Comparison of ENCODE assay signal across 8 mouse cellular contexts in the genomic region with DNA sequence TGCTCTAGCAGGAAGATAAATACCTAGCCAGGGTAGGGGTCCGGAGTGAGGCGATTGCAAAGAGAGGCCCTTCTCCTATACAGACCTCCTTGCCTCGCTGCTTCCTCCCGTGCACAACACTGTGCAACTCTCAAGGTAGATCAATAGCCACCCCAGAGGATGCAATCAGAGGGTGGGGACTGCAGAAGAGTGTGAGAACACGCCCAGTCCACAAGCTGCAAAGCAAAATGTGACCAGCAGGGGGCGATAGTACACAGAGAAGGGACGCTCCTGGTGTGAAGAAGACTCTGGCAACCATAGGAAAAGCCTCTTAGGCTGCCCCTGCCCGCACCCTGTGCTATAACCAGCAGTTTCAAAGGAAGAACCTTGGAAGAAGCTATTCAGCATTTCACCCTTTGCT.
A peak's percentile ranks its signal among the peaks of the same experiment; 100 is the strongest.
DNase-seq lines count a peak whose midpoint lies in the region; ATAC-seq and TF ChIP-seq lines count a peak whose summit lies in the region.

No protein-coding gene starts in this region.

- no peaks in the 10 kb centered on the region for H3K27me3 ChIP-seq in kidney, embryonic 14.5 days (ENCODE audit: control insufficient read depth, insufficient read depth, low read length)
- no peaks in the 10 kb centered on the region for H3K27me3 ChIP-seq in limb, embryonic 14.5 days (ENCODE audit: control insufficient read depth, insufficient read depth, low read length)

- H3K4me2 ChIP-seq in kidney, embryonic 14.5 days (replicated peaks; ENCODE audit: low read depth, low read length): no peak overlapping the region
- H3K4me2 ChIP-seq in limb, embryonic 14.5 days (replicated peaks; ENCODE audit: low read depth, low read length, severe bottlenecking): no peak overlapping the region

- DNase-seq in 3T3-L1 (ENCODE audit: low read depth, low spot score): peak; percentile 49
- DNase-seq in adrenal gland, adult 8-10 months: peak; percentile 12
- peak; percentile 89 for DNase-seq in embryo, embryonic 10.5 days (ENCODE audit: low spot score)
- DNase-seq in gastrocnemius, postnatal 25 days: peak; percentile 40
- peak; percentile 41 for DNase-seq in limb, embryonic 14.5 days (ENCODE audit: low spot score)
- peak; percentile 21 to 56 for DNase-seq in urinary bladder, adult 18-20 months (ENCODE audit: low spot score in 2 of 2)

- H3K9ac ChIP-seq in kidney, embryonic 14.5 days (ENCODE audit: low read depth, low read length): no peak overlapping the region
- H3K9ac ChIP-seq in limb, embryonic 14.5 days (ENCODE audit: low read depth, low read length, severe bottlenecking): no peak overlapping the region

- H3K27ac ChIP-seq in kidney, embryonic 14.5 days (ENCODE audit: low read depth, low read length): no peak overlapping the region
- no peak overlapping the region for H3K27ac ChIP-seq in limb, embryonic 14.5 days (replicated peaks; ENCODE audit: low read depth, low read length)
- H3K27ac ChIP-seq in olfactory bulb, adult 2 months (ENCODE audit: insufficient read depth, low read depth, low read length): no peak overlapping the region

- H3K4me1 ChIP-seq in kidney, embryonic 14.5 days (ENCODE audit: control insufficient read depth, insufficient read depth, low read length): no peaks in the 10 kb centered on the region
- no peaks in the 10 kb centered on the region for H3K4me1 ChIP-seq in limb, embryonic 14.5 days (ENCODE audit: control insufficient read depth, insufficient read depth, low read length)
- no peaks in the 10 kb centered on the region for H3K4me1 ChIP-seq in olfactory bulb, adult 2 months (ENCODE audit: control insufficient read depth, insufficient read depth, low read length)

- no peaks in the 10 kb centered on the region for H3K36me3 ChIP-seq in kidney, embryonic 14.5 days (ENCODE audit: control insufficient read depth, insufficient read depth, low read length)
- H3K36me3 ChIP-seq in limb, embryonic 14.5 days (ENCODE audit: control insufficient read depth, insufficient read depth, low read length): no peaks in the 10 kb centered on the region

- no peak for TF ChIP-seq POLR2A in limb, embryonic 14.5 days (IDR thresholded peaks at IDR 0.05; ENCODE audit: borderline replicate concordance, extremely low read depth, insufficient read depth, insufficient read length)
- no peak for TF ChIP-seq POLR2A in olfactory bulb, adult 2 months (IDR thresholded peaks at IDR 0.05; ENCODE audit: insufficient read depth, low read depth, low read length)

- no peak overlapping the region for H3K4me3 ChIP-seq in kidney, embryonic 14.5 days (ENCODE audit: low read length)
- H3K4me3 ChIP-seq in limb, embryonic 14.5 days (replicated peaks; ENCODE audit: low read length): no peak overlapping the region
- H3K4me3 ChIP-seq in olfactory bulb, adult 2 months (ENCODE audit: insufficient read depth, low read depth, low read length): no peak overlapping the region

- WGBS in kidney, embryonic 14.5 days: 44% methylated on average over 8 of the region's 8 CpGs
- WGBS in limb, embryonic 14.5 days: 33% methylated on average over 8 of the region's 8 CpGs
- 57% methylated on average over 8 of the region's 8 CpGs for whole genome bisulfite sequencing in olfactory bulb, adult 2 months

- TF ChIP-seq CTCF in olfactory bulb, adult 2 months (IDR thresholded peaks at IDR 0.05; ENCODE audit: insufficient read depth, low read depth, low read length): peak; percentile 50; the same call in 1 of the 2 replicates

- peak; percentile 82 for ATAC-seq in kidney, embryonic 14.5 days (ENCODE audit: low FRiP score, low TSS enrichment)
- peak; percentile 55 for ATAC-seq in limb, embryonic 14.5 days (ENCODE audit: low FRiP score, low read depth)

- no peaks in the 10 kb centered on the region for H3K9me3 ChIP-seq in kidney, embryonic 14.5 days (ENCODE audit: control insufficient read depth, low read length)
- no peaks in the 10 kb centered on the region for H3K9me3 ChIP-seq in limb, embryonic 14.5 days (ENCODE audit: control insufficient read depth, low read length)

Comparison
In these comparisons a context has a peak if more than half of its experiments do, and no peak if none do; other contexts are left out.
1. DNase-seq: peak in every context shown above with its lines; median percentile 89 in embryo, embryonic 10.5 days; 49 in 3T3-L1; 41 in limb, embryonic 14.5 days; 40 in gastrocnemius, postnatal 25 days; 38 in urinary bladder, adult 18-20 months; 12 in adrenal gland, adult 8-10 months.